Mouse (Mus musculus) small intestine, adult 2 months (tissue): ENCODE data around the gene Tbx1.

ENCODE experiments used
- CTCF ChIP-seq: fragments of 200-500 bp; IDR thresholded peaks from 2 replicates; pipeline ENCODE4 v1.5.1; 2012; ENCODE audit warnings: low read depth, mild to moderate bottlenecking, control low read depth, inconsistent platforms, low read length, moderate library complexity, mixed read lengths; ENCODE audit not compliant: insufficient replicate concordance, insufficient read length; ENCODE audit errors: extremely low read depth
- POLR2A ChIP-seq: fragments of 200-500 bp; IDR thresholded peaks from 2 replicates; pipeline ENCODE4 v1.6.1; 2012; ENCODE audit warnings: low read depth, mild to moderate bottlenecking, control low read depth, inconsistent platforms, low read length, moderate library complexity

- TF ChIP-seq POLR2A (no peak), CTCF (no peak)
Measured at GRCm38 (mm10) chr16:18620601-18621361, 30.3 kb upstream of the Tbx1 start.
